Mouse (Mus musculus): ENCODE results near the gene Thbd.

DNA sequence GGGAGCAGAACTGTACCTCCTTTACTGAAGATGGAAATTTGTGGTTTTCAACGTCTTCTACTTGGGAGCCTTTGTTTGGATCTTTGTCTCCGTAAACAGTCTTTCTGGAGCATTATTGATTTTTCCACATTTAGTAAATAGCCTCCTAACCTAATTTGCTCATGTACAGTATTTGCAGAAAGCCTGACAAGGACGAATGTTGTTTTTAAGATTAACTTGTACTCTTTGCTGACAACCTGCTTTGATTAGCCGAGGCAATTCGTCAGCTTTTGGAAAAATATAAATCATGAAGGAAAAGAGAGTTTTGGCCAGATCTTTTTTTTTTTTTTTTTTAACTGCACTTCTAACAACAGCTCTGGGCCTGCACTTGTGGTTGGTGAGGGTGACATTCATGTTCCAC is 42.6 kb upstream of the Thbd start:
- TF ChIP-seq CTCF (IDR thresholded peaks at IDR 0.05; ENCODE audit: insufficient read depth, low read length) (no peak), POLR2A (IDR thresholded peaks at IDR 0.05; ENCODE audit: borderline replicate concordance, extremely low read depth, low read depth, low read length) (no peak)

All from lung, adult 2 months (tissue).